Mouse (Mus musculus) liver, embryonic 13.5 days (tissue): ENCODE measurements around the gene Ltf. TPM values are rescaled to one million over a fixed set of nuclear protein-coding genes. Genes with fewer than 3 reads are reported as not detected.
A peak's percentile ranks its signal among the peaks of the same experiment; 100 is the strongest.

Experiments
- ATAC-seq: fragments of 200-750 bp; cut with Nextera tagmentation; 2 replicates; pipeline ENCODE4 v1.8.0; 2017; ENCODE audit warnings: low read depth, mild to moderate bottlenecking, moderate number of reproducible peaks, moderate library complexity
- DNase-seq: peaks from one replicate; pipeline ENCODE4 v3.0.0; 2022
- H3K27ac ChIP-seq: fragments of 300-500 bp; sonication (generic); 2 replicates; pipeline ENCODE4 v1.5.1; 2015; ENCODE audit warnings: moderate library complexity, mild to moderate bottlenecking, inconsistent platforms
- H3K27me3 ChIP-seq: fragments of 300-500 bp; sonication (generic); 2 replicates; pipeline ENCODE4 v1.6.1; 2015; ENCODE audit warnings: mild to moderate bottlenecking, inconsistent platforms
- H3K36me3 ChIP-seq: fragments of 300-500 bp; sonication (generic); 2 replicates; pipeline ENCODE4 v1.6.1; 2015; ENCODE audit warnings: mild to moderate bottlenecking, inconsistent platforms
- H3K4me1 ChIP-seq: fragments of 300-500 bp; sonication (generic); replicated peaks from 2 replicates; pipeline ENCODE4 v1.6.1; 2015; ENCODE audit warnings: inconsistent platforms
- H3K4me2 ChIP-seq: fragments of 300-500 bp; sonication (generic); 2 replicates; pipeline ENCODE4 v1.6.1; 2015; ENCODE audit warnings: inconsistent platforms, mild to moderate bottlenecking, moderate library complexity
- H3K4me3 ChIP-seq: fragments of 300-500 bp; sonication (generic); replicated peaks from 2 replicates; pipeline ENCODE4 v1.5.1; 2015; ENCODE audit warnings: mild to moderate bottlenecking, inconsistent platforms
- H3K9ac ChIP-seq: fragments of 300-500 bp; sonication (generic); 2 replicates; pipeline ENCODE4 v1.6.1; 2015; ENCODE audit warnings: mild to moderate bottlenecking, inconsistent platforms
- H3K9me3 ChIP-seq: fragments of 300-500 bp; sonication (generic); replicated peaks from 2 replicates; pipeline ENCODE4 v1.6.1; 2016; ENCODE audit warnings: inconsistent platforms
- WGBS: fragments of 180-500 bp; shearing (Covaris S2); methylation state at CpG from one replicate; pipeline ENCODE4 v1.1.7; 2015; ENCODE audit not compliant: insufficient replicate concordance; 5-methylcytosine and 5-hydroxymethylcytosine counted together
- polyA plus RNA-seq: library from polyadenylated mRNA; unstranded; fragments of >200 nt; fragmentation: Nextera tagmentation; extraction: Ambion mirVana; gene quantifications from 2 replicates; pipeline ENCODE4 v1.2.1, GENCODE M21; 2015

Gene Ltf
- polyA plus RNA-seq, 1 experiment from 2014 or later: 17.7 TPM

GRCm38 (mm10) chr9:110994716-110995172, 24.3 kb upstream of the Ltf start:
- ATAC-seq (peak; percentile 74), DNase-seq (peak; percentile 68)
- Histone ChIP-seq H3K9ac (peak overlapping the region; percentile 49), H3K4me3 (peak overlapping the region; percentile 44), H3K36me3 (no peaks in the 10 kb centered on the region), H3K4me2 (peak overlapping the region; percentile 59), H3K27ac (peak overlapping the region; percentile 76), H3K27me3 (no peaks in the 10 kb centered on the region), H3K9me3 (no peaks in the 10 kb centered on the region), H3K4me1 (peaks cover 22% of the 10 kb centered on the region)
- WGBS: 12% methylated on average over 13 of the region's 13 CpGs

GRCm38 (mm10) chr9:110997245-110997644, 21.8 kb upstream of the Ltf start:
- H3K9ac ChIP-seq: no peak overlapping the region
- 2% methylated on average over 5 of the region's 5 CpGs for WGBS
- 0 out of 2 replicates have a peak, but pooled peaks have one; percentile 21 for ATAC-seq

GRCm38 (mm10) chr9:110999056-110999455, 20.0 kb upstream of the Ltf start:
- H3K9ac ChIP-seq: no peak overlapping the region
- no peaks in the 10 kb centered on the region for H3K27me3 ChIP-seq
- H3K4me2 ChIP-seq: no peak overlapping the region
- WGBS: 83% methylated on average over 2 of the region's 2 CpGs
- ATAC-seq (no peak), DNase-seq (no peak)
- no peaks in the 10 kb centered on the region for H3K36me3 ChIP-seq
- no peaks in the 10 kb centered on the region for H3K9me3 ChIP-seq
- H3K27ac ChIP-seq: no peak overlapping the region
- H3K4me1 ChIP-seq: peaks cover 21% of the 10 kb centered on the region
- H3K4me3 ChIP-seq: no peak overlapping the region

More at GRCm38 (mm10) chr9:110997245-110997644, 21.8 kb upstream of the Ltf start:
- H3K27ac ChIP-seq: no peak overlapping the region
- DNase-seq: peak; percentile 62
- no peak overlapping the region for H3K4me3 ChIP-seq
- H3K27me3 ChIP-seq: no peaks in the 10 kb centered on the region
- no peaks in the 10 kb centered on the region for H3K36me3 ChIP-seq
- peaks cover 22% of the 10 kb centered on the region for H3K4me1 ChIP-seq
- H3K4me2 ChIP-seq: no peak overlapping the region
- H3K9me3 ChIP-seq: no peaks in the 10 kb centered on the region

DNA sequence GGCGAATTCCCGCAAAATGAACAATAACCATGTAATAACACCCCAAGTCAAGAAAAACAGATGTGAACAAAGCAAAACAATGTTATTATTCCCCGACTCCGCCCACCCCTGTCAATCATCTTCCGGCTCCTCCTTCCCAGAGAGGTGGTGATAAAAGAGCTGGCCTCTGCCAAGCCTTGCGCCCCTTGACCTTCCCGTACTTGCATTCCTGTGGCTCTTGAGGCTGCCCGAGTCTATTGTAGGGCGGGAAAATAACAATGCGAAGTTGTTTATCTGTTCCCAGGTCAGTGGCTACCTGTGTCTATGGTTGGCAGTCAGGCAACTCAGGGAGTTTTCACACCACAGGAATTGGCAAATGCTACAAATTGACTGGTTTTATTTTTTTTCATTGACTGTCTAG, 19.2 kb upstream of the Ltf start:
- whole genome bisulfite sequencing: 54% methylated on average over 10 of the region's 10 CpGs

DNA sequence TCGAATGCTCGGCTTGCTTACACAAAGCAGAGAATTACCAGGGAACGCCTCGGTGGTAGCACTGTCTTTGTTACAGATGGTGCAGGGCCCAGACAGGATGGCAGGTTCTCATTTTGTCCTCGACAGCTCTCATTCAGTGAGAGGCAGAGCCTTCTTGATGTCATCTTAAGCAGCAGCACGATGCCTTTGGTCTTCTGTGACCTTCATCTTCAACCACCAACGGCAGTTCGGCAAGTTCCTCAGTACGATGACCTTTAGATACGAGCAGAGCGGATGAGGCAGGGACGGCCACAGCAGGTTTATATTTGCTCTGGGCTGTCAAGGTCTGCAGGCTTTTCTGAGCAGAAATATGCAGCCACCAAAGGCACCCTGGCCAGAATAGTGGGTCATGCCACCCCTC, 17.4 kb upstream of the Ltf start:
- H3K36me3 ChIP-seq: no peaks in the 10 kb centered on the region
- no peaks in the 10 kb centered on the region for H3K27me3 ChIP-seq
- H3K9me3 ChIP-seq: no peaks in the 10 kb centered on the region
- ATAC-seq (no peak), DNase-seq (no peak)
- no peak overlapping the region for H3K4me2 ChIP-seq
- no peak overlapping the region for H3K27ac ChIP-seq
- H3K4me1 ChIP-seq: 0 out of 2 replicates have a peak, but pooled peaks cover 10% of the 10 kb centered on the region
- 70% methylated on average over 12 of the region's 12 CpGs for WGBS
- no peak overlapping the region for H3K4me3 ChIP-seq
- no peak overlapping the region for H3K9ac ChIP-seq

More for the DNA sequence above, 19.2 kb upstream of the Ltf start:
- Histone ChIP-seq H3K27me3 (no peaks in the 10 kb centered on the region), H3K4me1 (peaks cover 15% of the 10 kb centered on the region; the same call in 1 of the 2 replicates), H3K27ac (no peak overlapping the region), H3K4me3 (no peak overlapping the region), H3K36me3 (no peaks in the 10 kb centered on the region), H3K4me2 (no peak overlapping the region), H3K9ac (no peak overlapping the region), H3K9me3 (no peaks in the 10 kb centered on the region)
- DNase-seq (no peak), ATAC-seq (no peak)

DNA sequence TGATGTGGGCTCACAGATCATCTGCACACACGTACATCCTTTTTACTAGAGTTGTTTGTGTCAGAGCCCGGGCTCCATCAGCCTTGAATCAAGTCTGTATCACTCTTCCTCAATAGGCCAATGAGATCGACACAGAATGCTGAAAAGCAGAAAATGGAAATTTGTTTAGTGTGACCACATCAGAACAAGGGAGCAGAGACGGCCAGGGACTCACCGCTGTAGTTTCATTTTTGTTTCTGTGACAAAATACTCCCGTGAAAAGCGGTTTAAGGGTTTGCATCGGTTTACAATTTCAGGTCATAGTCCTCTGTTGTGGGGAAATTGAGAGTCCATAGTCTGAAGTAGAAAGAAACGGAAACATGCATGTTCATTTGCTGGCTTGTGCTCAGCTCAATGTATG, 15.8 kb upstream of the Ltf start:
- H3K36me3 ChIP-seq: no peaks in the 10 kb centered on the region
- no peak overlapping the region for H3K27ac ChIP-seq
- DNase-seq: no peak
- H3K4me3 ChIP-seq: no peak overlapping the region
- no peak overlapping the region for H3K9ac ChIP-seq
- H3K9me3 ChIP-seq: no peaks in the 10 kb centered on the region
- no peaks in the 10 kb centered on the region for H3K27me3 ChIP-seq
- WGBS: 73% methylated on average over 9 of the region's 9 CpGs
- ATAC-seq: no peak
- H3K4me1 ChIP-seq: 0 out of 2 replicates have a peak, but pooled peaks cover 10% of the 10 kb centered on the region
- H3K4me2 ChIP-seq: no peak overlapping the region

GRCm38 (mm10) chr9:111006544-111006943, 12.5 kb upstream of the Ltf start:
- WGBS: 80% methylated on average over 2 of the region's 2 CpGs
- DNase-seq (no peak), ATAC-seq (no peak)
- H3K27ac ChIP-seq: no peak overlapping the region
- H3K27me3 ChIP-seq: no peaks in the 10 kb centered on the region
- H3K9me3 ChIP-seq: no peaks in the 10 kb centered on the region
- H3K36me3 ChIP-seq: no peaks in the 10 kb centered on the region
- no peaks in the 10 kb centered on the region for H3K4me1 ChIP-seq
- no peak overlapping the region for H3K4me3 ChIP-seq
- no peak overlapping the region for H3K9ac ChIP-seq
- no peak overlapping the region for H3K4me2 ChIP-seq

DNA sequence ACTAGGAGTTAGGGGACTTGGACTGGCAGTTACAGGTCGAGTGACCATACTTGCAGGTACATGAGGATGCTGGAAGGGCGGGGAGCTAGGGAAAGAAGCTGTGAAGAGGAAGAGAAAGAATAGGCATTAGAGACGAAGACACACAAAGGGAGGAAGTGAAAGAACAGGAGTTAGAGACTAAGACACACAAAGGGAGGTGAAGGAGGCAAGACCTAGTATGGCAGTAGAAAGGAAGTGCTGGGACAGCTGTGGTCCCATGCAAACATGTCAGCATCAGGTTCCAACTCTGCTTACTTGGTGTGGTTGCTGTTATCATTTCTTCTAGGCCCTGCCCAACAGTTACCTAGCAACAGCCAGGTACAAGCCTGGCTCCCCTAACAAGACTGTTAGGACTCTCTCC, 9.3 kb upstream of the Ltf start:
- no peaks in the 10 kb centered on the region for H3K9me3 ChIP-seq

DNA sequence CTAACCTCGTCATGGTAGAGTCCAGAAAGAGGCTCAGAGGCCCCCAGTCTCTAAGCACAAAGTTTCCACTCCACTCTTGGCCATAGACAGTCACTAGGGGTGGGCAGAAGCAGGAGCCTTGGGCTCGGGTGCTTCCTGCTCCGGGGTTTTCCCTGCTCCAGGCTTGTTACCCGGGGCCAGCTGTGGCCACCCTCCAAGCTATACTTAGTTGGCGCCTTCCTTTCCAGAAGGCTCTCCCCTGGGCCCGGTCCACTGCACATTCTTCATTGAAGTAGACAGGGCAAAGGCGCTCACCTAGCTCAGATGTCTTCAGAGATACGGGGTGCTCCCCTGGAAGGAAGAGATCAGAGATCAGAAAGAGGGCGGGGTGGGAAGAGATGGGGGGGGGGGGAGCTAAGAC, 7.5 kb upstream of the Ltf start:
- Histone ChIP-seq H3K4me2 (no peak overlapping the region), H3K9ac (no peak overlapping the region), H3K27ac (no peak overlapping the region), H3K36me3 (no peaks in the 10 kb centered on the region), H3K4me1 (no peaks in the 10 kb centered on the region), H3K4me3 (no peak overlapping the region), H3K27me3 (no peaks in the 10 kb centered on the region), H3K9me3 (no peaks in the 10 kb centered on the region)
- no peak for ATAC-seq
- DNase-seq: no peak
- WGBS: 55% methylated on average over 9 of the region's 9 CpGs

More for the DNA sequence above, 9.3 kb upstream of the Ltf start:
- Histone ChIP-seq H3K4me3 (no peak overlapping the region), H3K4me1 (no peaks in the 10 kb centered on the region), H3K9ac (no peak overlapping the region), H3K36me3 (no peaks in the 10 kb centered on the region), H3K27me3 (no peaks in the 10 kb centered on the region), H3K27ac (no peak overlapping the region), H3K4me2 (no peak overlapping the region)
- no peak for DNase-seq
- 42% methylated on average over 3 of the region's 3 CpGs for WGBS
- no peak for ATAC-seq

DNA sequence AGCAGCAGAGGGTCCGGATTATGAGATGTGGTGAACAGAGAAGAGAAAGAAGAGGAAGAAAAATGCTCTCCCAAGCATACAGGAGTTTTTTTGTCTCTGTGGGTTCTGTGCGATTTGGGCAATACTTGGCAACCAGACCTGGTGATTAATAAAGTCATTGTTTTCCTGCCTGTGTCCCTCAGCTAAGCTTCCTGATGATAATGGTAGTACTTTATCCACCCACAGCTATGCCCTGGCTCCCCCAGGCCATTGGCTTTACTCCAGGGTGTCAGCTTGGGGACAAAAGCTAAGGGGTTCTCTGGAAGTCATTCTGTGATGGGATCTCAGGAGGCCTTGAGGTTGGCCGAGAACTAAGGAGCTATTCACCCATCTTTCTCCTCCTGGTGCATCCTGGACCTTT, 7.0 kb upstream of the Ltf start:
- no peak for DNase-seq
- WGBS: 59% methylated on average over 3 of the region's 3 CpGs
- H3K36me3 ChIP-seq: no peaks in the 10 kb centered on the region

DNA sequence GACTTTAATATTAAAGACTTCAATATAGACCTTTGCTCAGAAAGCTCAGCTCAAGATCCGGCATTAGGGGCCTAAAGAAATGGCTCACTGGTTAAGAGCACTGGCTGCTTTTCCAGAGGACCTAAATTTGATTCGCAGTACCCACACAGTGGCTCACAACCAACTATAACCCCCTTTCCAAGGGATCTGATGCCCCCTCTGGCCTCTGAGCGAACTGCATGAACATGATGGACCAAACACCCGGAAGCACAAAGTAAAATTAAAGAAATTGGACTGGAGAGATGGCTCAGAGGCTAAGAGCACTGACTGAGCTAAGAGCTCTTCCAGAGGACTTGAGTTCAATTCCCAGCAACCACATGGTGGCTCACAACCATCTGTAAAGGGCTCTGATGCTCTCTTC, 3.4 kb upstream of the Ltf start:
- Histone ChIP-seq H3K4me1 (peaks cover 7% of the 10 kb centered on the region; the same call in 1 of the 2 replicates), H3K4me2 (no peak overlapping the region), H3K9ac (no peak overlapping the region), H3K36me3 (no peaks in the 10 kb centered on the region), H3K4me3 (no peak overlapping the region), H3K9me3 (no peaks in the 10 kb centered on the region), H3K27me3 (no peaks in the 10 kb centered on the region), H3K27ac (no peak overlapping the region)
- ATAC-seq (no peak), DNase-seq (no peak)
- WGBS: 64% methylated on average over 4 of the region's 4 CpGs

More for the DNA sequence above, 7.0 kb upstream of the Ltf start:
- Histone ChIP-seq H3K4me2 (no peak overlapping the region), H3K9me3 (no peaks in the 10 kb centered on the region), H3K4me1 (no peaks in the 10 kb centered on the region), H3K9ac (no peak overlapping the region), H3K27ac (no peak overlapping the region), H3K4me3 (no peak overlapping the region), H3K27me3 (no peaks in the 10 kb centered on the region)
- no peak for ATAC-seq

DNA sequence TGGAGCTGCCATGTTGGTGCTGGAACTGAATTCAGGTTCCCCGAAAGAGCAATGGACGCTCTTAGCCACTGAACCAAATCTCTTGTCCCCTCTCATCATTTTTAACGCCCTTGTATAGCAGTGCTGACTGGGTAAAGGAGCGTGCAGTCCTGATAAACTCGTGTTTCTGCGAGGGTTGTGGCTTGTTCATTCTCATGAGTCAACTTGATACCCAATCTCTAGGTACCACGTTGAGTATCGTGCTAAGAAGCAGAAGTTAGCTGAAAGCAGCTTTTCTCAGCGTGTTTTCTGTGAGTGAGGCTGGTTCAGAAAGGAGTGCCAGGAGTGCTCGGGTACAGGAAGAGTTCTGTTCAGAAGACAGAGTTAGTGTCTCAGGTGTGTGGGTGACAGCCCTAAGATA, 7.7 kb downstream of the Ltf start:
- DNase-seq (no peak), ATAC-seq (no peak)
- H3K9me3 ChIP-seq: no peaks in the 10 kb centered on the region
- H3K4me1 ChIP-seq: no peaks in the 10 kb centered on the region
- H3K27ac ChIP-seq: no peak overlapping the region
- no peak overlapping the region for H3K4me3 ChIP-seq
- 50% methylated on average over 10 of the region's 10 CpGs for WGBS
- no peak overlapping the region for H3K4me2 ChIP-seq
- H3K36me3 ChIP-seq: no peaks in the 10 kb centered on the region
- no peak overlapping the region for H3K9ac ChIP-seq
- H3K27me3 ChIP-seq: no peaks in the 10 kb centered on the region
